Mouse (Mus musculus) liver, postnatal 0 days (tissue): Measurements from ENCODE around the gene M1ap.

ENCODE experiments used
- CTCF ChIP-seq: sonication (generic); IDR thresholded peaks from 2 replicates; pipeline ENCODE4 v1.5.1; 2016; ENCODE audit warnings: antibody characterized with exemption, low read depth
- EP300 ChIP-seq: IDR thresholded peaks from 2 replicates; pipeline ENCODE4 v1.6.1; 2016; ENCODE audit warnings: antibody characterized with exemption, low read depth, mild to moderate bottlenecking

DNA sequence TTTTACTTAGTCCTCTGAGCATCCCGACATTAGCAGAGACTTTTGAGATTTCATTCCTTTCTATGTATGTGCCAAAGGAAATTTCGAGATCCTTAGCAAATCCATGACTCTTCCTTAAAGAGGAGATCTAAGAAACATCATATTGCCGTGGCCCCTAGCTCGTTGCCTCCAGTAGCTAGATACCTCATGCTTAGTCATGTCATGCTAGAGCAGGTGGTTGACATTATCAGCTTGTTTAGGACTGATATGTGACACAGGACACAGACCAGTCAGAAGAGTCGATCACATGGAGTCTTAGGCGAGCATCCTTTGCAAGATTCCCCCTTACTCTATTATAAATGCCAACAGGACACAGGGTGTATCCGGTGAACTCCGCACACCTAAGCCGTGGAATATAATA is 76.3 kb downstream of the M1ap start:
- TF ChIP-seq EP300 (peak; percentile 34; the same call in 1 of the 2 replicates), CTCF (no peak)
